In genomic region chr9:109195875-109196274, GRCm38 (mm10) we compare ENCODE assay signal across 17 mouse cellular contexts. TPM values are rescaled to one million over a fixed set of nuclear protein-coding genes. Genes with fewer than 3 reads are reported as not detected.
"Had no signal": no experiment of that assay in that cellular context is flagged by ENCODE, and none has a peak within 500 bp of the region (broad histone marks: within the 10 kb centered on the region; RNA-seq: fewer than 3 reads in every experiment).

Fbxw13 (minus strand) TSS chr9:109195975.

RNA-seq across cellular contexts. Expression of gene Fbxw13, which starts in this region (rescaled TPM):
- polyA plus RNA-seq: cortical plate, adult 2 months; embryonic facial prominence, embryonic 10.5 days; embryonic facial prominence, embryonic 11.5 days; embryonic facial prominence, embryonic 12.5 days; embryonic facial prominence, embryonic 13.5 days; embryonic facial prominence, embryonic 14.5 days; embryonic facial prominence, embryonic 15.5 days; erythroblast, embryonic 14.5 days; forebrain, embryonic 10.5 days; forebrain, embryonic 11.5 days; forebrain, embryonic 12.5 days; forebrain, embryonic 13.5 days; forebrain, embryonic 14.5 days; forebrain, embryonic 15.5 days; frontal cortex, adult 2 months; gonadal fat pad, adult 2 months; heart, adult 2 months had no signal
